Mouse (Mus musculus) hindbrain, postnatal 0 days (tissue): ENCODE data around the gene Mybph. TPM values are rescaled to one million over a fixed set of nuclear protein-coding genes. Genes with fewer than 3 reads are reported as not detected.

Experiments
- ATAC-seq: fragments of 200-750 bp; cut with Nextera tagmentation; 2 replicates; pipeline ENCODE4 v1.8.0; 2017; ENCODE audit warnings: mild to moderate bottlenecking, moderate TSS enrichment, moderate library complexity
- DNase-seq: peaks from one replicate; pipeline ENCODE4 v3.0.0-alpha.2; 2015; ENCODE audit warnings: low spot score
- H3K27ac ChIP-seq: fragments of 300-500 bp; sonication (generic); 2 replicates; pipeline ENCODE4 v1.5.1; 2014; ENCODE audit warnings: mild to moderate bottlenecking
- H3K27me3 ChIP-seq: fragments of 300-500 bp; sonication (generic); 2 replicates; pipeline ENCODE4 v1.6.1; 2014; ENCODE audit warnings: low read length, mixed read lengths; ENCODE audit not compliant: insufficient read depth
- H3K36me3 ChIP-seq: fragments of 300-500 bp; sonication (generic); 2 replicates; pipeline ENCODE4 v1.6.1; 2014; ENCODE audit warnings: low read length, mixed read lengths; ENCODE audit not compliant: insufficient read depth
- H3K4me1 ChIP-seq: fragments of 300-500 bp; sonication (generic); 2 replicates; pipeline ENCODE4 v1.6.1; 2014; ENCODE audit warnings: antibody characterized with exemption, low read length, mixed read lengths; ENCODE audit not compliant: insufficient read depth
- H3K4me2 ChIP-seq: fragments of 300-500 bp; sonication (generic); 2 replicates; pipeline ENCODE4 v1.6.1; 2014; ENCODE audit warnings: low read depth, mild to moderate bottlenecking, low read length, moderate library complexity, mixed read lengths
- H3K4me3 ChIP-seq: fragments of 300-500 bp; sonication (generic); 2 replicates; pipeline ENCODE4 v1.5.1; 2014; ENCODE audit warnings: low read length
- H3K9ac ChIP-seq: fragments of 300-500 bp; sonication (generic); replicated peaks from 2 replicates; pipeline ENCODE4 v1.6.1; 2014; ENCODE audit warnings: mild to moderate bottlenecking, low read length, moderate library complexity, mixed read lengths
- H3K9me3 ChIP-seq: fragments of 300-500 bp; sonication (generic); 2 replicates; pipeline ENCODE4 v1.6.1; 2016; ENCODE audit warnings: low read length, mixed read lengths
- CTCF ChIP-seq: IDR thresholded peaks from 2 replicates; pipeline ENCODE4 v1.5.1; 2016; ENCODE audit warnings: antibody characterized with exemption, control low read depth, low read depth
- WGBS: fragments of 180-500 bp; shearing (Covaris S2); extraction: QIAGEN DNeasy Blood & Tissue Kit; methylation state at CpG from one replicate; pipeline ENCODE4 v1.1.7; 2014; 5-methylcytosine and 5-hydroxymethylcytosine counted together
- polyA plus RNA-seq: library from polyadenylated mRNA; unstranded; fragments of >200 nt; fragmentation: Nextera tagmentation; extraction: Ambion mirVana; gene quantifications from 2 replicates; pipeline ENCODE4 v1.2.1, GENCODE M21; 2015
- total RNA-seq: library from RNA; depleted of rRNA; stranded (reverse); fragments of >200 nt; gene quantifications from 2 replicates; pipeline ENCODE4 v1.2.3, GENCODE M21; 2014

Gene Mybph
- total and polyA plus RNA-seq, 2 experiments from 2014 or later, result 0.08 TPM; not detected in 1

- Histone ChIP-seq H3K27me3 (no peaks in the 10 kb centered on the region), H3K36me3 (no peaks in the 10 kb centered on the region), H3K4me2 (no peak overlapping the region), H3K4me3 (no peak overlapping the region), H3K27ac (no peak overlapping the region), H3K4me1 (no peaks in the 10 kb centered on the region), H3K9ac (no peak overlapping the region), H3K9me3 (no peaks in the 10 kb centered on the region)
- no peak for TF ChIP-seq CTCF
- DNase-seq (no peak), ATAC-seq (no peak)
- WGBS, result 91% methylated on average over 3 of the region's 3 CpGs
Observed at GRCm38 (mm10) chr1:134166547-134166946, 26.7 kb upstream of the Mybph start.

GRCm38 (mm10) chr1:134167416-134168305, 25.6 kb upstream of the Mybph start:
- H3K4me2 ChIP-seq, result no peak overlapping the region
- WGBS, result 54% methylated on average over 14 of the region's 14 CpGs
- no peak overlapping the region for H3K9ac ChIP-seq
- H3K4me1 ChIP-seq, result no peaks in the 10 kb centered on the region
- H3K27me3 ChIP-seq, result no peaks in the 10 kb centered on the region
- H3K4me3 ChIP-seq, result no peak overlapping the region
- ATAC-seq (no peak), DNase-seq (no peak)
- no peaks in the 10 kb centered on the region for H3K9me3 ChIP-seq
- H3K27ac ChIP-seq, result no peak overlapping the region
- no peaks in the 10 kb centered on the region for H3K36me3 ChIP-seq
- TF ChIP-seq CTCF, result no peak

DNA sequence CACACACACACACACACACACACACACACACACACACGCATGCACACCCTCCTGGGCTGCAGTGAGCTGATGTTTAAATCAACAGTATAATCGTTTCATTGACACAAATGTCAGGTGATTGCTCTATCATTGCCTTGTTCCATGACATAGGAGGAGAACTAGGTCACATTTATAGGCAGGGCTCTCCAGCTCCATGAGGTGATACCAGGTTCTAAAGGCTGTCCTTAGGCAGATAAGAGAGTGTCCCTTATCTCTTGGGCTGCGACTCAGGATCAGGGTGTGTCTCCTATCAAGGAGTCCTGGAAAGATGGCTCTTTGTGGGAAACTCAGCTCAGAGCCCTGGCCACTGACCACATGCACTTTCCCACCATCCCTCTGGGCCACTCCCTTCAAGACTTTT, 24.7 kb upstream of the Mybph start:
- H3K4me3 ChIP-seq, result no peak overlapping the region
- DNase-seq (no peak), ATAC-seq (no peak)
- H3K9me3 ChIP-seq, result no peaks in the 10 kb centered on the region
- H3K9ac ChIP-seq, result no peak overlapping the region
- 82% methylated on average over 3 of the region's 3 CpGs for WGBS
- TF ChIP-seq CTCF, result no peak
- H3K4me1 ChIP-seq, result no peaks in the 10 kb centered on the region
- no peak overlapping the region for H3K4me2 ChIP-seq
- no peak overlapping the region for H3K27ac ChIP-seq
- no peaks in the 10 kb centered on the region for H3K27me3 ChIP-seq
- no peaks in the 10 kb centered on the region for H3K36me3 ChIP-seq

DNA sequence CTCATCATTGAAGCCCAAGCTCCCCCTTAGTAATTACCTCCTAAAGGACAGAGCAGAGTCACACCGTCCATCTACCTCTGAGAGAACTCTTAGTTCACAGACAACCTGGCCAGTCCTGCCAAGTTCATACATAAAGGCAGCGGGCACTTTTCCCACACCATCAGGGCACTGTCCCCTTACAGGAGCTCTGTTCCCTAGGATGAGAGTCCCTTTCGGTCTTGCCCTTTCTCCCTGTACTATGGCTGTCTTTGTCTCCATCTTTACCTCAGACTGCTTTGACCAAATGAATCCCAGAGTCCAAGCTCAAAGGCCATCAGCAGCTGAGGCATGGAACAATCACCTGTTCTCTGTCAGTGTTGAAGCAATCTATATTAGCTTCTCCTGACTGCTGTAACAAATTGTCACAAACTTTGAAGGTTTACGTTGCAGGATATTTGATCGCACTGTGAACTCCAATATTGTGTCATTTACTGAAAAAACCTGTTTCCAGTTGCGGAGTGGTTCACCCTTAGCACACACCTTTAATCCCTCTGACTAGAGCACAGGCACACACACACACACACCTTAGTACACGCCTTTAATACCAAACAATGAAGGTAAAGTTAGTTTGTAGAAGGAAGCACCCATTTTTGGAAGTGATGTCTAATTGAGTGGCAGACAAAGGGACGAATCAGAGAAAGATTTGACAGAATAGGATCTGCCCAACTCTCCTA, 24.1 kb upstream of the Mybph start:
- H3K9me3 ChIP-seq, result no peaks in the 10 kb centered on the region
- H3K4me3 ChIP-seq, result no peak overlapping the region
- ATAC-seq (no peak), DNase-seq (no peak)
- H3K27me3 ChIP-seq, result no peaks in the 10 kb centered on the region
- no peak overlapping the region for H3K4me2 ChIP-seq
- 92% methylated on average over 8 of the region's 8 CpGs for WGBS
- TF ChIP-seq CTCF, result no peak
- no peaks in the 10 kb centered on the region for H3K36me3 ChIP-seq
- H3K4me1 ChIP-seq, result no peaks in the 10 kb centered on the region
- no peak overlapping the region for H3K9ac ChIP-seq
- no peak overlapping the region for H3K27ac ChIP-seq

- no peak overlapping the region for H3K4me2 ChIP-seq
- WGBS, result 65% methylated on average over 7 of the region's 7 CpGs
Observed at GRCm38 (mm10) chr1:134173081-134173480, 20.2 kb upstream of the Mybph start.

GRCm38 (mm10) chr1:134177976-134178375, 15.3 kb upstream of the Mybph start:
- no peak for TF ChIP-seq CTCF
- 86% methylated on average over 5 of the region's 5 CpGs for WGBS
- Histone ChIP-seq H3K4me3 (no peak overlapping the region), H3K27ac (no peak overlapping the region), H3K27me3 (no peaks in the 10 kb centered on the region), H3K9ac (no peak overlapping the region), H3K4me2 (no peak overlapping the region), H3K4me1 (no peaks in the 10 kb centered on the region), H3K36me3 (no peaks in the 10 kb centered on the region), H3K9me3 (no peaks in the 10 kb centered on the region)
- DNase-seq (no peak), ATAC-seq (no peak)

More at GRCm38 (mm10) chr1:134173081-134173480, 20.2 kb upstream of the Mybph start:
- Histone ChIP-seq H3K36me3 (no peaks in the 10 kb centered on the region), H3K4me3 (no peak overlapping the region), H3K27me3 (no peaks in the 10 kb centered on the region), H3K27ac (no peak overlapping the region), H3K9ac (no peak overlapping the region), H3K9me3 (no peaks in the 10 kb centered on the region), H3K4me1 (no peaks in the 10 kb centered on the region)
- ATAC-seq (no peak), DNase-seq (no peak)
- TF ChIP-seq CTCF, result no peak
